Mouse (Mus musculus) B cell, adult 62 days (primary cell): ENCODE measurements around the gene Skint2. TPM values are rescaled to one million over a fixed set of nuclear protein-coding genes. Genes with fewer than 3 reads are reported as not detected.

ENCODE experiments used
- total RNA-seq: library from RNA; stranded (reverse); gene quantifications from 4 replicates; pipeline ENCODE4 v1.2.4, GENCODE M21; 2023

Skint2 gene
- not detected in 4 replicates for total RNA-seq

DNA sequence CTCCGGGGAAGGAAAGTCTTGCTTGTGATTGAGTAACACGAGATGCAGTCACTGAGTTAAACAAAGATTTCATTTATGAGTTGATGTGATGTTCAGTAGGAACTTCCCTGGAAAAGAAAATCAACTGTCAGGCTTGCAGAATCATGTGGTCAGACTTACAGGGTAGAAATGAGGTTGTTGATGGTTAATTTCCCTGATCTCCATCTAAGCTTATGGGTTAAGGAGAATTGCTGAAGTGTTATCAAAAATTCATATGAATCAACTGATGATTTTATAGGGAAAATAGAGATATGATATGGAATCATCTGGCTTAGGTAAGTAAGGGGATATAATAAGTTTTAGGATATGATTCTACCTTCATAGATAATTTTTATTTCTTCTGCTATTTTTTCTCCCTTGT lies at the start of gene Skint2:
TSS of gene Skint2 (plus strand) at position 301 of the 400 bp plus-strand sequence.

Other genes with a start within 250 kb of the Skint2 start
- gene Skint9, start 123.2 kb upstream of the Skint2 start, total RNA-seq: not detected in 4 replicates
- gene Skint10, start 217.7 kb downstream of the Skint2 start, total RNA-seq: not detected in 4 replicates